Mouse (Mus musculus): Measurements from ENCODE around the gene Snap91. TPM values are rescaled to one million over a fixed set of nuclear protein-coding genes. Genes with fewer than 3 reads are reported as not detected.

Snap91 gene
- polyA plus RNA-seq, 1 experiment from 2014 or later: not detected

DNA sequence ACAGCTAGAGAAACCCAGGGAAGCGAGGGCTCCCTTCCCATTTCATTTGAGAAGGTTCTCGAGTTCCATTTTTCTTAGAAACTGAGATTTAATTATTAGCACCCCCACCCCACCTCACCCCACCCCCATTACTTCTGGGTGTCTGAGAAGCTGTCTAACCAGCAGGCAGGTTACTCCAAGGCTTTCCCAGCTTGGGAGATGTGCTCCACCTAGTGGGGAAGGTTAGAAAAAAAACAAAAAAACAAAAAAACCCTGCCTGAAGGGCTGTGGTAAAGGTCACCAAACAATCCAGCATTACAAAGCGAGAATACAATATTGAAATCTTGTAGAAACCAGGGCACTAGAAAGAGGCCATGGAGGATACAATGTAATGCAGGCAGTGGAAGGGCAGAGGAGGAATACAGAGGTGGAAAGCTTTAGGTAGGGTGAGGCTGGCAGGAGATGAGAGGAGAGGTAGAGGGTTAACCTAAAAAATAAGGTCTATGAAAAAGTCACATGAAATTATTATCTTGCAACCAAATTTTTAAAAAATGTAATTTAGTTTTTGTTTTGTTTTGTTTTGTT lies 79.8 kb downstream of the Snap91 start:
- 28% methylated on average over 3 of the region's 3 CpGs for WGBS (ENCODE audit: insufficient replicate concordance)
- no peak overlapping the region for H3K27ac ChIP-seq (ENCODE audit: low read depth)
- DNase-seq: no peak
- H3K27me3 ChIP-seq (ENCODE audit: insufficient read depth, low read length): no peaks in the 10 kb centered on the region
- no peak for ATAC-seq
- H3K4me2 ChIP-seq (ENCODE audit: low read depth, low read length): no peak overlapping the region
- TF ChIP-seq CTCF (IDR thresholded peaks at IDR 0.05; ENCODE audit: low read depth) (peak; percentile 52), EP300 (IDR thresholded peaks at IDR 0.05; ENCODE audit: low read depth) (no peak)
- no peaks in the 10 kb centered on the region for H3K36me3 ChIP-seq (replicated peaks; ENCODE audit: insufficient read depth, low read length)
- no peaks in the 10 kb centered on the region for H3K4me1 ChIP-seq (ENCODE audit: insufficient read depth)
- no peak overlapping the region for H3K4me3 ChIP-seq (ENCODE audit: low read depth, low read length)
- H3K9me3 ChIP-seq (ENCODE audit: low read length): no peaks in the 10 kb centered on the region
- no peak overlapping the region for H3K9ac ChIP-seq (replicated peaks)

DNA sequence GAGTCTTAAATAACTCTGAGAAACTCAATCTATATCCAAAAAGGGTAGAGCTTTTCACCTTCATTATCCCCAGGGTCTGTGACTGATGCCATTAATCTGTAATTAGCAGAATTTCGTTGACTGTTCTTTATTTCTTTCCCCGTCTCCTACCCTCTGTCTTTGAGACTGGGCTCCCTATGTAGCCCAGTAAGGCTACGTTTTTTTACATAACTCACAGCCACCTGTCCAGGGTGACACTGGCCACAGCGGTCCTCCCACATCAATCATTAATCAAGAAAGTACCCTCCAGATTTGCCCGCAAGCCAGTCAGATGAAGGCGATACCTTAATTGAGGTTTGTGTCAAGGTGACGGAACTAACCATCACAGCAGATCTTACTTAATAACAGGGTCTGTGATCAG lies 81.4 kb downstream of the Snap91 start:
- no peak for ATAC-seq
- H3K27me3 ChIP-seq (ENCODE audit: insufficient read depth, low read length): no peaks in the 10 kb centered on the region
- TF ChIP-seq CTCF (IDR thresholded peaks at IDR 0.05; ENCODE audit: low read depth): no peak
- no peak for TF ChIP-seq EP300 (IDR thresholded peaks at IDR 0.05; ENCODE audit: low read depth)

DNA sequence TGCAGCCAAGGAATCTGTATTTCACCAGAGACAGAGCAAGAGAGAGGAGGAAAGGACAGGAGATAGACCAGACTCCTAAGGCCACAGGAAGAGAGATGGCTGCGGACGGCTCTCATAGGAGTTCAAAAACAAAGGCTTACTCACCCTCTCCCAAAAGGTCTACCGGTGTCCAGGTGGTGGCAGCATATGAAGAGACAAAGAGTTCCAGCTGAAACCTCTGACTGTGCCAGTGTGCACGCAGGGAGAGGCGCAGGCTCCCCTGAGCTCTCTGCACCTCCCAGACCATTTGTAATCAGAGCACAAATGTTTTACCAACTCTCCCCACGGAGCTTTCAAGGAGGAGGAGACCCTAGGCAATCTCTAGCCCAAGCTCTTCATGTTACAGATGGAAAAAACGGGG lies 81.8 kb downstream of the Snap91 start:
- H3K9ac ChIP-seq (replicated peaks): no peak overlapping the region
- H3K4me1 ChIP-seq (ENCODE audit: insufficient read depth): no peaks in the 10 kb centered on the region
- no peak for DNase-seq
- H3K4me2 ChIP-seq (ENCODE audit: low read depth, low read length): no peak overlapping the region
- WGBS (ENCODE audit: insufficient replicate concordance): 46% methylated on average over 7 of the region's 7 CpGs
- no peaks in the 10 kb centered on the region for H3K27me3 ChIP-seq (ENCODE audit: insufficient read depth, low read length)
- H3K4me3 ChIP-seq (ENCODE audit: low read depth, low read length): no peak overlapping the region
- no peak overlapping the region for H3K27ac ChIP-seq (ENCODE audit: low read depth)
- no peaks in the 10 kb centered on the region for H3K9me3 ChIP-seq (ENCODE audit: low read length)
- ATAC-seq: no peak
- TF ChIP-seq CTCF (IDR thresholded peaks at IDR 0.05; ENCODE audit: low read depth): no peak
- no peak for TF ChIP-seq EP300 (IDR thresholded peaks at IDR 0.05; ENCODE audit: low read depth)
- H3K36me3 ChIP-seq (replicated peaks; ENCODE audit: insufficient read depth, low read length): no peaks in the 10 kb centered on the region

More for the DNA sequence above, 81.4 kb downstream of the Snap91 start:
- H3K4me2 ChIP-seq (ENCODE audit: low read depth, low read length): no peak overlapping the region
- H3K4me1 ChIP-seq (ENCODE audit: insufficient read depth): no peaks in the 10 kb centered on the region
- H3K36me3 ChIP-seq (replicated peaks; ENCODE audit: insufficient read depth, low read length): no peaks in the 10 kb centered on the region
- H3K4me3 ChIP-seq (ENCODE audit: low read depth, low read length): no peak overlapping the region
- H3K27ac ChIP-seq (ENCODE audit: low read depth): no peak overlapping the region
- WGBS (ENCODE audit: insufficient replicate concordance): 76% methylated on average over 7 of the region's 7 CpGs
- no peaks in the 10 kb centered on the region for H3K9me3 ChIP-seq (ENCODE audit: low read length)
- no peak overlapping the region for H3K9ac ChIP-seq (replicated peaks)
- DNase-seq: no peak

DNA sequence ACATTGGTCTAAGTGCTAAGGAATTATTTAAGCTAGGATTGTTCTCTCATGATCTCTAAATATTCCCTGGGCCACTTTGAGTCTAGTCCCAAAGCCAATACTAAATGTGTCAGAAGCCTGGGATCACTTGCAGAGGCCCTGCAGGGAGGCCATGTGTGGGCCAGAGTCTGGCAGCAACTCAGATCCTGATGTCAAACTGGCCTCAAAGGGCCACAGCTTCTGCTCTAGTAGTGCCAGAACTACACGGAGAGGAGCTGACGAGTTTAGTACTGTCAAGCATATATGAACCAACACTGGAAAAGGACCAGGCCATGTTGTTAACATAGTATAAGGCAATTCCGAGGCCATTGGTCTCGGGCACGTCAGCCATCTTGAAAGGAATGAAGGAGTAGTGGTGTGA lies 82.3 kb downstream of the Snap91 start:
- no peak for TF ChIP-seq EP300 (IDR thresholded peaks at IDR 0.05; ENCODE audit: low read depth)
- Histone ChIP-seq H3K27ac (ENCODE audit: low read depth) (no peak overlapping the region), H3K9ac (replicated peaks) (no peak overlapping the region), H3K4me3 (ENCODE audit: low read depth, low read length) (no peak overlapping the region), H3K27me3 (ENCODE audit: insufficient read depth, low read length) (no peaks in the 10 kb centered on the region), H3K36me3 (replicated peaks; ENCODE audit: insufficient read depth, low read length) (no peaks in the 10 kb centered on the region), H3K4me2 (ENCODE audit: low read depth, low read length) (no peak overlapping the region), H3K9me3 (ENCODE audit: low read length) (no peaks in the 10 kb centered on the region), H3K4me1 (ENCODE audit: insufficient read depth) (no peaks in the 10 kb centered on the region)
- DNase-seq (no peak), ATAC-seq (no peak)
- 85% methylated on average over 5 of the region's 5 CpGs for WGBS (ENCODE audit: insufficient replicate concordance)

DNA sequence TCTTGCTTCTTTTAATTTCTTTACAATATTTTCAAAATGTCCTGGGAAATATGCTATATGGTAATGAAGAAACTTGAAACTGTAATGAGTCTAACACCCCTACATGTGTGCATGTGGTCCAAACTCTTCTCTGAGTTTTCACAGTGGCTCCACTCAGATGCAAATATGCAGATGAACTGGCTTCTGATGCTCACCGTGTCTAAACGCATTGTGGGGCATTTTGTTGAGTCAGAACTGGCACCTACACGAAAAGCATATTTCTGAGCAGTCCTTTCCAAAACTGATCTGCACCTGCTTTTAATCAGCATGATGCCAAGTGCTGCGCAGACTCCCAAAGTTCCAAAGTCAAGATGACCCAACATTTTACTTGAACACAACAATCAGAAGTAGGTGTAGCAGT lies 82.9 kb downstream of the Snap91 start:
- Histone ChIP-seq H3K4me1 (ENCODE audit: insufficient read depth) (no peaks in the 10 kb centered on the region), H3K27me3 (ENCODE audit: insufficient read depth, low read length) (no peaks in the 10 kb centered on the region), H3K27ac (ENCODE audit: low read depth) (no peak overlapping the region), H3K4me2 (ENCODE audit: low read depth, low read length) (no peak overlapping the region), H3K4me3 (ENCODE audit: low read depth, low read length) (no peak overlapping the region), H3K36me3 (replicated peaks; ENCODE audit: insufficient read depth, low read length) (no peaks in the 10 kb centered on the region), H3K9me3 (ENCODE audit: low read length) (no peaks in the 10 kb centered on the region), H3K9ac (replicated peaks) (no peak overlapping the region)
- ATAC-seq (no peak), DNase-seq (no peak)
- WGBS (ENCODE audit: insufficient replicate concordance): 75% methylated on average over 4 of the region's 4 CpGs
- TF ChIP-seq CTCF (IDR thresholded peaks at IDR 0.05; ENCODE audit: low read depth): no peak
- no peak for TF ChIP-seq EP300 (IDR thresholded peaks at IDR 0.05; ENCODE audit: low read depth)

DNA sequence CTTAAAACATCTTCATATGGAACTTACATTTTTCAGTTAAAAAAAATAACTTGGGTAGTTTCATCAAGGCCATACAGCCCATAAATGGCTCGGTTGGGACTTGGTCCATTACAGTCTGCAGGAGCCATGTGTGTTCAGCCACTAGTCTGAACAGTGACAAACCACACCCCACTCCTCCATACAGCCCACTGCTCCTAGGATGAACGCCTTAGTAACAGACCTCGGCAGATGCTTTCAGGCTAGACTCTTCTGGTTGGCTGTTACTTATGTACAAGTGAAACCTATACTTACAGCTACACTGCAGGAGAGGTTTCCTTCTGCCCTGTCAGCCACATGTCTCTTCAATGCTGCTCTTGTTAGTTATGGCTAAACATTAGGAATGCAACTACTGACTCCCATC lies 85.2 kb downstream of the Snap91 start:
- Histone ChIP-seq H3K4me2 (ENCODE audit: low read depth, low read length) (no peak overlapping the region), H3K27ac (ENCODE audit: low read depth) (no peak overlapping the region), H3K4me3 (ENCODE audit: low read depth, low read length) (no peak overlapping the region), H3K9ac (replicated peaks) (no peak overlapping the region), H3K27me3 (ENCODE audit: insufficient read depth, low read length) (no peaks in the 10 kb centered on the region), H3K9me3 (ENCODE audit: low read length) (no peaks in the 10 kb centered on the region), H3K36me3 (replicated peaks; ENCODE audit: insufficient read depth, low read length) (no peaks in the 10 kb centered on the region), H3K4me1 (ENCODE audit: insufficient read depth) (no peaks in the 10 kb centered on the region)
- WGBS (ENCODE audit: insufficient replicate concordance): 73% methylated on average over 3 of the region's 3 CpGs
- no peak for TF ChIP-seq EP300 (IDR thresholded peaks at IDR 0.05; ENCODE audit: low read depth)
- no peak for TF ChIP-seq CTCF (IDR thresholded peaks at IDR 0.05; ENCODE audit: low read depth)
- DNase-seq (no peak), ATAC-seq (no peak)

DNA sequence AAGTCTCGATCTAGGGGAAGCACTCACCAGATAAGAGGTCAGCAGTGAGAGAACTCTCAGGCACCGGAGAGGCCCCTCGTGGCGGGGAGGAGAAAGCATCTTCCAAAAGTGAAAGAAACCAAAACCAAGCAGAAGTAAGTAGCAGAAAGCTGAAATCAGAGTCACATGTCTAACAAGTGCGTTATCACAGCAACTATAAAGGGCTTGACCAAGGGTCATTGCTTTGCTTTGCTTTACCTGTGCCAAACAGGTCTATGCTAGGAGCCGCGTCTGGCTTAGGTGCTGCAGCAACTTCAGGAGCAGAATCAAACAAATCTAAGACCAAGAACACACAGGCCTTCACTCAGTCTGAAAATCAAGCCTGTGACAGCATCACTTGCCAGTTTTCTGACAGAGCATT lies 88.5 kb downstream of the Snap91 start:
- no peaks in the 10 kb centered on the region for H3K27me3 ChIP-seq (ENCODE audit: insufficient read depth, low read length)
- TF ChIP-seq CTCF (IDR thresholded peaks at IDR 0.05; ENCODE audit: low read depth): no peak
- TF ChIP-seq EP300 (IDR thresholded peaks at IDR 0.05; ENCODE audit: low read depth): no peak
- WGBS (ENCODE audit: insufficient replicate concordance): 62% methylated on average over 7 of the region's 7 CpGs
- no peak overlapping the region for H3K4me3 ChIP-seq (ENCODE audit: low read depth, low read length)
- ATAC-seq (no peak), DNase-seq (no peak)
- no peak overlapping the region for H3K27ac ChIP-seq (ENCODE audit: low read depth)
- H3K4me2 ChIP-seq (ENCODE audit: low read depth, low read length): no peak overlapping the region
- no peaks in the 10 kb centered on the region for H3K9me3 ChIP-seq (ENCODE audit: low read length)
- H3K4me1 ChIP-seq (ENCODE audit: insufficient read depth): no peaks in the 10 kb centered on the region
- no peak overlapping the region for H3K9ac ChIP-seq (replicated peaks)
- no peaks in the 10 kb centered on the region for H3K36me3 ChIP-seq (replicated peaks; ENCODE audit: insufficient read depth, low read length)

All from liver, postnatal 0 days (tissue).